Mouse (Mus musculus) ES-E14 (cell line): ENCODE measurements around the gene Ddx41.
A peak's percentile ranks its signal among the peaks of the same experiment; 100 is the strongest.

Source experiments
- HCFC1 ChIP-seq: IDR thresholded peaks from 2 replicates; pipeline ENCODE4 v1.6.1; 2012; ENCODE audit warnings: low read length, inconsistent platforms, borderline replicate concordance; ENCODE audit not compliant: insufficient read depth
- ZNF384 ChIP-seq: IDR thresholded peaks from 2 replicates; pipeline ENCODE4 v1.6.1; 2012; ENCODE audit warnings: low read depth, low read length, inconsistent platforms

GRCm38 (mm10) chr13:55525733-55526553, 10.5 kb downstream of the Ddx41 start:
- TF ChIP-seq HCFC1 (no peak), ZNF384 (peak; percentile 65; the same call in 1 of the 2 replicates)
